Mouse (Mus musculus): ENCODE measurements around the gene Sacs. TPM values are rescaled to one million over a fixed set of nuclear protein-coding genes. Genes with fewer than 3 reads are reported as not detected.

Sacs gene
- total RNA-seq, 4 experiments from 2014 or later: 48.3 to 59.5 (median 52.5) TPM

- DNase-seq (ENCODE audit: low spot score in 2 of 2): no peak
These were observed 98.9 kb downstream of the Sacs start for GRCm38 (mm10) chr14:61237101-61237654.

DNA sequence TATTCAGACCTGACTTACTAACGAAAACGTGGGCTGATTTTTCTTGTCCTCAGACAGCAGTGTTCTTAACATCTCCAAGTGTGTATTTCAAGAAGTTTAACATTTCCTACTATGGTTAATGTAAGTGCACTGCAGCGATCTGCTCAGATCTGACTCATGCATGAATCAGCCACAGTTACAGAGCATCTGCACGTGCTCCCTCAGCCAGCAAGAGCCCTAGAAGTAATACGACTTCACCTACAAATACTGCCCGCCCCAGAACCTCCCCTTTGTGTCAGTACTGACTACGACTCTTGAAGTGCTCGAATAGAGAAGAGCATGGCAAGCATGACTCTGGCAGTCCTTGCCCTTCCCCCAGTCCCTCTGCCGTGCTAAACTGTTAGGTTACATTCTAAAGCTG lies 100.5 kb downstream of the Sacs start:
- DNase-seq (ENCODE audit: low spot score in 2 of 2): peak; percentile 12 to 16

GRCm38 (mm10) chr14:61242611-61243010 lies 104.4 kb downstream of the Sacs start:
- no peak for DNase-seq (ENCODE audit: low spot score in 2 of 2)

DNA sequence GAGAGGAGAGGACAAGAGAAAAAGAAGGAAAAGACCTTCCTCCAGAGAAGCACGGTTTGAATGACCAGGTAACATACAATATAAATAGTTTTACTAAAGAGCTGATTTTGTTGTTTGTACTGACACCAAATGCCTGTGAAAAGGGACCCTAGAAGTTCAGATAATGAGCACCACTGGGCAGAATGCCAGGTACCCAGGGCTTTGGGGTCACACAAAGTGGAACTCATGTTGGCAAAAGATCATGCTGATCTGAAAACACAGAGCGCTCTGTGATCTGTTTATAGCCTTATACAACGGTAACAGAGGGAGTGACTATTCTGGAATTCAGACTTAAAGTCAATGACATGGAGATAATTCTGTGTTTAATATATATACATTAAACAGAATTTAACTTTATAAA lies 108.2 kb downstream of the Sacs start:
- DNase-seq (ENCODE audit: low spot score in 2 of 2): no peak

GRCm38 (mm10) chr14:61252596-61253388 lies 114.5 kb downstream of the Sacs start:
- DNase-seq (ENCODE audit: low spot score in 2 of 2): no peak

GRCm38 (mm10) chr14:61258352-61258751 lies 120.1 kb downstream of the Sacs start, which contains the start of gene Sgcg:
TSS of gene Sgcg (minus strand) at chr14:61258490.
- DNase-seq (ENCODE audit: low spot score in 2 of 2): no peak

DNA sequence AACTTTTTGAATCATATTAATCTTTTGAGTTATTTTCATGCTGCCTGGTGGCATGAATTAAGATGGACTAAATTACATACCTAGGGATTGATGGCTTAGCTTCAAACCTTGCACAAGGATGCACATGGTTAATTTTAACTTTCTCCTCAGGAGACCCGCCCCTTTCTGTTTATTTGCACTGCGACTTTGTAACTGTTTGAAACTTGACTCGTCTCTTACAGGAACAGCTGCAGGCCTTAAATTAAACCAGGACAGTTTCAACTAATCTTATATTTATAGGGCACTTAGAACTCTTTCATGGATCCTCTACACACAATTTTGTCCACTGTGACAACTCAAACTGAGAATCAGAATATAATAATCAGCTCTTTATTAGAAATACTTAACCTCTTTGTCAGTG lies 120.8 kb downstream of the Sacs start:
- DNase-seq (ENCODE audit: low spot score in 2 of 2): no peak

DNA sequence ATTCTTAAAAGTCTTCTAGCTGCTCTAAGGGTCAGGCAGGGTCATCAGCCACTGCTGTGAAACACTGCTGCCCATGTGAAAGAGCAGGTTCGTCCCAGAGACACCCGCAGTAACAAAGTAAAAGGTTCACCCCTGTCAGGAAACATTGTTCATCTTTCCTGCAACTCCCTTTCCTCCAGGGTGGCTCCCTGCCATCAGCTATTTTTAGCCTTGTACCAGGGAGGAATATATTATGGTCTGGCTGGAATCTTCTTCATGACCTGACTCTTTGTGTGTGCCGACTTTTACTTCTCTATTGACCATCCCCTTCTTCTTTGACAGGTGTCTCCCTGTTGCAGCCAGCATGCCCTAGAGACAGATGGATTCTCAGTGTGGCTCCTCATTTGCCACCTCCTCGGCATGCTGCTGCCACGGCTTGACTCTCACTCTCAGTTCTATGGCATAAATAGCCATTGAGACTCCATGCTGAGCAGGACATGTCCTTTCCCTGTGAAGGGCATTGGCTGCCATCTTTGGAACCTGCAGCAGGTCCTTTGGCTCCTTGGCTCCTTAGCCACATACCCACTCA lies 129.7 kb downstream of the Sacs start:
- no peak for DNase-seq (ENCODE audit: low spot score in 2 of 2)

GRCm38 (mm10) chr14:61274414-61275198 lies 136.3 kb downstream of the Sacs start:
- no peak for DNase-seq (ENCODE audit: low spot score in 2 of 2)

DNA sequence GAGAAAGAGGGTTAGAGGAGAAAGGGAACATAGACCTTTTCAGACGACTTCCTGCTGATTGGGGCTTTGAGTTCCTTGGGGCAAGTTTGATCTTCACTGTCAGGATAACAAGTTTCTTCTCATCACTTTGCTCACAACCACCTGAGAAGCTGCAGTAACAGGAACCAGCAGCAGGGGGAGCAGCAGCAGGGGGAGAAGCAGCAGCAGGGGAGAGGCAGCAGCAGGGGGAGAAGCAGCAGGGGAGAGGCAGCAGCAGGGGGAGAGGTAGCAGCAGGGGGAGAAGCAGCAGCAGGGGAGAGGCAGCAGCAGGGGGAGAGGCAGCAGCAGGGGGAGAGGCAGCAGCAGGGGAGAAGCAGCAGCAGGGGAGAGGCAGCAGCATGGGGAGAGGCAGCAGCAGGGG lies 139.0 kb downstream of the Sacs start:
- no peak for DNase-seq (ENCODE audit: low spot score in 2 of 2)

- no peak for DNase-seq (ENCODE audit: low spot score in 2 of 2)
These were observed 140.5 kb downstream of the Sacs start for GRCm38 (mm10) chr14:61278676-61279300.

DNA sequence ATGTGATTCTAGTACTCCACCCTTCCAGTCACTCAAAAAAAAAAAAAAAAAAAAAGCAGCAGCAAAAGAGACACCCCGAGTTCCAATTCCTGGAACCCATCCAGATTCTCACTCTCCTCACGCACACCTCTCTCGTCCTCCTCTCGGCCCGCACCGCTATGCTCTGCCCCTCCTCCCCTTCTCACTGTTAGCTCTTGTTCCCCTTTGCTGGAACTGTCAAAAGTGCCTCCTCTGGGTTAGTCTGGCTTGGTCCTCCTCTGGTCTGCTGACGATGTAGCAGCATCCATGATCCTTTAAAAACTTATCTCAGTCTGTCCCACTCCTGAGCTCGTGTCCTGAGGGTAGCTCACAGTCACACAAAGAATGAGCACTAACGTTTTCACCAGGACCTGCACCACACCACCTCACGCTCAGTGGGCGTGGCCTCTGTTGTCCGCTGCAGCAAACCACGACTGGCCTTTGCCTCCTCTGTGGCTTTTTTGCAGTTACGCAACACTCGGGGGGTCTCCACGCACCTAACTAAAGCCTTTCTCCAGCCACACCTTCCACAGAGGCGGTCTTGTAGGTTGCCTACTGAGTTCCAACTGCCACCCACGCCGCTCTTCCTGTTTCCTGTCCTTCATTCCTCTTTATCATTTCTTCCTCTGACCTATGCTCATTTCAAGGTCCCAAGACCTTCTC lies 150.5 kb downstream of the Sacs start:
- DNase-seq (ENCODE audit: low spot score in 2 of 2): no peak

Other genes with a start within 250 kb of the Sacs start
- 10 to 100 TPM; 41.9 to 49.1 (median 46.4) TPM for gene Tnfrsf19, start 92.0 kb upstream of the Sacs start, total RNA-seq (2022)
- gene Sgcg, start 120.0 kb downstream of the Sacs start, total RNA-seq (2022): under 1 TPM in 2 of 4 experiments, not detected in 2; 0.43 to 0.74 TPM
- gene Arl11, start 171.3 kb downstream of the Sacs start, total RNA-seq (2022): 1 to 10 TPM in 2 of 4 experiments, under 1 TPM in 2; 0.35 to 4.4 (median 2.2) TPM
- 1 to 10 TPM; 5.9 to 7.0 (median 6.4) TPM for gene Ebpl, start 222.0 kb downstream of the Sacs start, total RNA-seq (2022)